Mouse (Mus musculus) kidney, adult 11 months (tissue): ENCODE measurements around the gene Mdfic.

Experiments used
- DNase-seq: peaks from one replicate; pipeline ENCODE4 v3.0.0; 2022

The Mdfic gene

GRCm38 (mm10) chr6:15793602-15794345, 73.3 kb downstream of the Mdfic start:
- peak; percentile 27 for DNase-seq

- no peak for DNase-seq
Measured at GRCm38 (mm10) chr6:15794801-15795200, 74.3 kb downstream of the Mdfic start.

- DNase-seq = no peak
Measured at GRCm38 (mm10) chr6:15807382-15807781, 86.9 kb downstream of the Mdfic start.

- no peak for DNase-seq
Measured at GRCm38 (mm10) chr6:15825236-15825635, 104.8 kb downstream of the Mdfic start.

- peak; percentile 5 for DNase-seq
Measured at GRCm38 (mm10) chr6:15829812-15830211, 109.4 kb downstream of the Mdfic start.

- DNase-seq = no peak
Measured at GRCm38 (mm10) chr6:15830651-15831050, 110.2 kb downstream of the Mdfic start.

- DNase-seq = no peak
Measured at GRCm38 (mm10) chr6:15837695-15838094, 117.2 kb downstream of the Mdfic start.

GRCm38 (mm10) chr6:15839831-15840230, 119.4 kb downstream of the Mdfic start:
- no peak for DNase-seq

GRCm38 (mm10) chr6:15840429-15840828, 120.0 kb downstream of the Mdfic start:
- DNase-seq = no peak

- DNase-seq = no peak
Measured at GRCm38 (mm10) chr6:15841476-15842209, 121.2 kb downstream of the Mdfic start.

- no peak for DNase-seq
Measured at GRCm38 (mm10) chr6:15843295-15843694, 122.8 kb downstream of the Mdfic start.

GRCm38 (mm10) chr6:15845711-15846342, 125.4 kb downstream of the Mdfic start:
- DNase-seq = no peak
